Mouse (Mus musculus): ENCODE results near the gene Ptpro. TPM values are rescaled to one million over a fixed set of nuclear protein-coding genes. Genes with fewer than 3 reads are reported as not detected.

Ptpro gene
- 10 to 100 TPM; 25.5 to 27.5 TPM for total RNA-seq (2021)
- long read RNA-seq, experiment 1, full-length matches to known transcripts, result 2 of 11 reads
- long read RNA-seq, experiment 1, partial matches to known transcripts, result 6 of 11 reads
- long read RNA-seq, experiment 1, other reads (novel, unspliced or antisense), result 3 of 11 reads
- long read RNA-seq, experiment 2, full-length matches to known transcripts, result 4 of 11 reads
- long read RNA-seq, experiment 2, partial matches to known transcripts, result 7 of 11 reads
- long read RNA-seq, experiment 2, other reads (novel, unspliced or antisense), result 0 of 11 reads

DNA sequence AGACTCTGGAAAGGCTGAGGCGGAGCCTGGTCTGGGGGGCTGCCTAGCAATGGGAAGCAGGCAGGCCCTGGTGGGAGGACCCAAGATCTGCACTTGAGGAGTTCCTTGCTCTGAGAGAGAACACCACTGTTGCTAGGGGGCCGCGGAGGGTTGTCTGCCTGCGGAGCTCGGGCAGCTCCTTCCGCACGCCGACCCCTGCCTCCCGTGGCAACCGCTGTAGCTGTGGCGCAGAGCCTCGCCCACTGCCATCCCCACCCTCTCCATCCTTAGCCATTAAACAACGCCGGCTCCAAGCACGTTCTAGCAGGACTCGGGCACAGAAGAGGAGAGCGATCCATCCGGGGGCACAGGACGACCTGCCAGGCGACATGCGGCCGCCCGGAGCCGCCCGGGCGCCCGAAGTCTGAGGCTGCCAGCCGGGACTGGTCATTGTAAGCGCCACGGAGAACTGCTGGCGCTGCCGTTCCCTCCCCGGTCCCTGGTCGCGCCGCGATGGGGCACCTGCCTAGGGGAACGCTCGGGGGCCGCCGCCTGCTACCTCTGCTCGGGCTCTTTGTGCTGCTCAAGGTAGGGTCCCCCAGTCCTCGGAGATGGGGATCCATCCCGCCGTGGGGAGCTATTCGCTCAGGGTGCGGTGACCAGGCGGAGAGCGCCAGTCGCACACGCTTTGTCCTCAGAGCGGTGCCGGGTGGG is at the start of gene Ptpro:
Ptpro (plus strand) TSS at position 126 of the 693 bp plus-strand sequence.
- DNase-seq (ENCODE audit: low spot score in 2 of 2), result peak; percentile 3 to 35

GRCm38 (mm10) chr6:137202661-137203060 is 49.5 kb upstream of the Ptpro start:
- DNase-seq (ENCODE audit: low spot score in 2 of 2), result no peak

- peak; percentile 19 to 30 for DNase-seq (ENCODE audit: low spot score in 2 of 2)
Measured at GRCm38 (mm10) chr6:137205662-137206400, 46.3 kb upstream of the Ptpro start.

DNA sequence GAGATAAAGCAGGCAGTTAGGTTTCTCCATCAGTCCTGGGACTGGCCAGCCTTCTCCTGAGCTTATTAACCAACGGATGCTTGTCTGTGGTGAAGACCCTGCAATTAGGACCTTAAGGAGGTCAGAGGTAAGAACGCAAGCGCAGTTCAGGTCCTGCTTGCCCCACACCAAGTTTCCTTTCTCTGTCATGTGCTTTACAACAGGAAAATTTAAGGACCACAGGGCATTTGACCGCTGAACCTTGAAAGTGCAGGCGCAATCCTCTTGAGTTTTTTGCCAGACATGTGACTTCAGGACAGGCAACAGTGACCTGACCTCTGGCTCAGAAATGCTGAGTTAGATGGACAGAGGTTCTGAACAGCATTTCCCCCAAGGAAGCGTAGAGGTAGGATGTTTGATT is 45.0 kb upstream of the Ptpro start:
- DNase-seq (ENCODE audit: low spot score in 2 of 2), result no peak

- DNase-seq (ENCODE audit: low spot score in 2 of 2), result peak; percentile 22 to 39
Measured at GRCm38 (mm10) chr6:137209992-137210391, 42.1 kb upstream of the Ptpro start.

DNA sequence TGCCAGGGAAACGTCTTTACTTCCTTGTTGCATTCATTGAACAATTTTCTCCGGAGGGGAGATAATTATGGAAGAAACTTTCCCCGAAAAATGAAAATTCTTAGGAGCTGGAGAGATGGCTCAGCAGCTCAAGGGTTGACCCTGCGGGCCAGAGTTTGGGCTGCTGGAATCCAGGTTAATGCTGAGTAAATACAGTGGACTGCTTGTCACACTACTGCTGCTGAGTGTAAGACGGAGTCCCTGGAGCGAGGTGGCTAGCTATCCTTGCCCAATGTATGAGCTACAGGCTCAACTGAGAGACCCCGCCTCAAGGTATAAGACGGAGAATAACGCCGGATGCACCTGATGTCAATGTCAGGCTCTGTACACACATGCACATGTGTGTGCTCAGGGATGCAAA is 41.1 kb upstream of the Ptpro start:
- DNase-seq (ENCODE audit: low spot score in 2 of 2), result no peak

DNA sequence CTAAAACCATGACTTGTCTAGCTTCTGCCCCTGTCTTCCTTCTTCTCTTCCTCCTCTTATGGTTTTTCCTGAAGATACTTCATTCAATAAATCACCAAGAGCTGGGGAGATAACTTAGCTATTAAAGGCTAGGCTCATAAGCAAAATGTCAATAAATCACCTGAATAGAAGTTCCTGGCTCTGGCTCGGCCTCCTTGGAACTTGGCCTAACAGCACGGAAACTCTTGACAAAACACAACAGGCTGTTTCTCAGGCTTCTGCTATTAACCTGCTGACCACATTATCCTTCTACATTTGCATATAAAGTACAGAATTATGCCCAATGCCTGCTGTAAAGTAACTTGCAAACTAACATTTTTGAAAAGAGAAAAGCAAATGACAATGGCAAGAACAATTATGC is 40.7 kb upstream of the Ptpro start:
- DNase-seq (ENCODE audit: low spot score in 2 of 2), result no peak

GRCm38 (mm10) chr6:137217841-137218463 is 34.2 kb upstream of the Ptpro start:
- no peak for DNase-seq (ENCODE audit: low spot score in 2 of 2)

GRCm38 (mm10) chr6:137252887-137253242 is 746 bp downstream of the Ptpro start:
- DNase-seq (ENCODE audit: low spot score in 2 of 2), result peak in 1 of 2 experiments; percentile 18

DNA sequence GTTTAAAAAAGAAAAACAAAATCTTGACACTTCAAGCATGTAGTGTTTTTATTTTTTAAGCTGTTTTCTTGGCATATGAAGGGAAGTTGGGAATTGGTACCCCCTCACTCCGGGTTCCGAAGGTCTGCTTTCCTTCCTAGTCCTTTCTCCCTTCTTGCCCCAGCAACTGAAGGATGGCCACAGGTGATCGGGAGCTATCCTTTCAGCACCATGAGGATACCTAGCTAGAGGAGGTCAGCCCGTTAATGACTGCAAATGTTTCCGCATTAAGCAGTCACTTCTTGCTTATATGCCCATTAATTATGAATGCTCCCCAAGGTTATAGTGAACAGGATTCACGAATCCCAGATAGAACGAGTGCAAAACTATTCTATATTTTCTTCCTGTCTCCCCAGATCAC is 1.3 kb downstream of the Ptpro start:
- no peak for DNase-seq (ENCODE audit: low spot score in 2 of 2)

- no peak for DNase-seq (ENCODE audit: low spot score in 2 of 2)
Measured at GRCm38 (mm10) chr6:137261033-137261432, 8.9 kb downstream of the Ptpro start.

GRCm38 (mm10) chr6:137262087-137262486 is 10.0 kb downstream of the Ptpro start:
- DNase-seq (ENCODE audit: low spot score in 2 of 2), result no peak

DNA sequence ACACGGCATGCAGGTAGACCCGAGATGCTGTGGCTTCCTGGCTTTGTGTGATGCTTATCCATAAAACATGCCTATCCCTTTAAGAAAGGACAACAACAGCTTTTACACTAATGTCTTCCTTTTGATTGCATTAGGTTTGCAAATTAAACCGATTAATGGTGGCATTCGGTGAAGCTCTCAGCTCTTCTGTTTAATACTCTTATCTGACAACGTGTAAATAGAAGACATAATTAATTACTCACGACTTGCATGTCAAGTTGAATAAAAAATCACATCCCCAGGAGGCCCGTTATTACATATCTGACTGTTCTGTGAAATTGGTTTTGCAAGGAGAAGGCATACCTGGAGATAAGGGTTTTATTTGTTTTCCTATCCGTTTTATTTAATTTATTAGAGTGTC is 15.9 kb downstream of the Ptpro start:
- DNase-seq (ENCODE audit: low spot score in 2 of 2), result no peak

DNA sequence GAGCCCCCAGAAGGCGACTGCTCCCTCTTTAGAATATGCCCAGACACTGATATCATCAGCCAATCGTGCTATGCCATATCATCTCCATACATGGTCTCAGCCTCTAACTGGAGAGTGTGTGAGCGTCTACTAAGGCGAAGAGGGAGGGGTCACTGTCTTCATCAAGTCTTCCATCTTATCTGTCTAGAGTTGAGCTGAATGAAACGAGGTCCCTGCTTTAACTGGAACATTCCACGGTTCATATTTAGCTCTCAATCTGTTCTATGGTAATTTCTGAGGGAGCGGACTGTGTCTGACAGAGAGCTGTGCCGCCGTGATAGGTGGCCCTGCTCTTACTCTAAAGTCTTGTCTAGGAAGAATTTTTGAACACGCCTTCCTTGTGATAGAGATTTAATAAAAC is 16.5 kb downstream of the Ptpro start:
- no peak for DNase-seq (ENCODE audit: low spot score in 2 of 2)

DNA sequence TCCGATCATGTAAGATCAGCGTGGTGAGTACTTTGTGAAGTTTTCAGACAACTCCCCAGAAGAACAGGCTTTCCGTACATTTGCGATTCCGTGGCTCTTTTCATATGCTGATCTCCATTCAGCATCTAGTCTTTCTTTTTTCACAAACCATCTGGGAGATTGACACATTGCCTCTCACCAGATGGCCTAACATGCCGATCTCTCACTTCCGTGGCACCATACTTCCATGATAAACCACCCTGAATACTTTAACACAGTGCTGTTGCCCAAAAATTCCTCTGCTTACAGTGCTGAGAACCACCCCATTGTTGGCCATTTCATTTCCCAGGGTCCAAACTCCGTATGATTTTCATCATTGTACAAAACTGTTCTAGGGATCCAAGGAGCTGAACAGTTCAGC is 20.4 kb downstream of the Ptpro start:
- no peak for DNase-seq (ENCODE audit: low spot score in 2 of 2)

GRCm38 (mm10) chr6:137277587-137277994 is 25.5 kb downstream of the Ptpro start:
- no peak for DNase-seq (ENCODE audit: low spot score in 2 of 2)

- DNase-seq (ENCODE audit: low spot score in 2 of 2), result no peak
Measured at GRCm38 (mm10) chr6:137279576-137279975, 27.5 kb downstream of the Ptpro start.

DNA sequence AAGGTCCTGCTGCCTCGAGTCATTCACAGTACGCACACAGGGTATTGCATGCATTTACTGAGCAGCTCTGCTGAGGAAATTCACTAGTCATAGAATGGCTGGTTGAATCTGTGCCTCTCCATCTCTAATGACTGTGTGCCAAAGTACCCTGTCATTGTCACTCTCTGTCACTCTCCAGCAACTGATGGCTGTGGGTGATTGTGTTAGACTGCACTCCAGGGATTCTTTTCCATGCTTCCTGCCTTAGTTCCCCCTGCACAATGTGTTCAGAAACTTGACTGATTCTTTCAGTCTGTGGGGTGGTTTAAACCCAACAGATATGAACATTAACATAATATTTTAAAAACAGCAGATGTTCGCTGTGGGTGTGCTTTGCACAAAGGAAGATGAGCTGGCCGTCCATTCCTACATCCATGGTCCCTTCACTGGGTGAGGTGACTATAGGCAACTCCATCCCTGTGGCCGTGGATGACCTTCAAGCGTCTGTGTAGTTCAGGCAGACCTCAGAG is 29.5 kb downstream of the Ptpro start:
- DNase-seq (ENCODE audit: low spot score in 2 of 2), result no peak

DNA sequence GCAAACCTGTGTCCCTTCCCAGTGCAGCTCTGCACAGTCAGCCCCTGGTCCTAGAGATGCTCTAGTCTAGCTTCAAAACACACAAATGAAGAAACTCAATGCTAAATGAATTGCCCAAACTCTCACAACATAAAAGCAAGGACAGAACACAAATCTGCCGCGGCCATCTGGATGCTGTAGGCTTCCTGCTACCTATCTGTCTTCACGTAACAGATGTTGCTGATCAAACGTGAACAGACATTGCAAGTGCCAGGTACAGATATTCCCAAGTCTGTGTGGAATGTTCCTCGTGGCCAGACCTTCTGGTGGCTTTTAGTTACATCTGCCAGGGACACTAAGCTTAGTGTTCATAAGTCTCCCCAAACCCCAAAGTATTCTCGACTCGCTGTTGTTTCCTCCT is 29.9 kb downstream of the Ptpro start:
- DNase-seq (ENCODE audit: low spot score in 2 of 2), result peak in 1 of 2 experiments; percentile 17

- DNase-seq (ENCODE audit: low spot score in 2 of 2), result no peak
Measured at GRCm38 (mm10) chr6:137286376-137286775, 34.3 kb downstream of the Ptpro start.

- no peak for DNase-seq (ENCODE audit: low spot score in 2 of 2)
Measured at GRCm38 (mm10) chr6:137287788-137288187, 35.7 kb downstream of the Ptpro start.

DNA sequence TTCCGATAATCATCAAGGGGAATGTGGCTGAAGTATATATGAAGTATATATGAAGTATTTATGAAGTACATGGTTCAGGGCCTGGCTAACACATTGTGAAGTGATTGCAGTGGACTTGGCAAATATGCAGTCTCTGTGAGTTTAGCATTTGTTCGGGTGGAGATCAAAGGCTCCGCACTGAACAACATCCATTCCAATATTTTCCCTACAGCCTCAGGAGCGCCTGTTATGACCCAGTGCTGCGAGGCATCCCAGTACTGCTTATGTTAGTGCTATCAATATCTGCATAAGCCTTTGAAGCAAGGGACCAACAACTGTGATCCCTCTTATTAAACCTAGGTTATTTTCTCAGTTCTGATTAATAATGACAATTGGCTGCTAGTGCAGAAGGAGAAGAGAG is 36.1 kb downstream of the Ptpro start:
- no peak for DNase-seq (ENCODE audit: low spot score in 2 of 2)

Data from left cerebral cortex, adult 18-20 months (tissue).